Mouse (Mus musculus) kidney, postnatal 25 days (tissue): ENCODE data around the gene Bche.
A peak's percentile ranks its signal among the peaks of the same experiment; 100 is the strongest.

Experiments
- DNase-seq, 2 experiments: peaks; one replicate each; pipeline ENCODE4 v3.0.0; 2021; ENCODE audit warnings: mixed read lengths in 2 of 2

Gene Bche

DNA sequence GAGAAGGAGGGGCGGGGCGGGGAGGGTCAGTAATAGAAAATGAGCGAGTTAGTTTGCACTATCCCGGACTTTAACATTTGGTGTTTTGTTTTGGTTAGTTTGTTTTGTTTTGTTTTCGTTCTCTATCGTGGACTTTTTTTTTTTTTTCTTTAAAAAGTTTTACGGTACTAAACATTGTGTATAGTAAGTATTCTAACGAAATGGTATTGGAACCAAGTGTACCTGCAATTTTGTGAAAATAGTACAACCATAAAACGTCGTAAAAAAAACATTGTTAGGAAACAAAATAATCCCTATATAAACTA lies at the start of gene Bche:
Bche (minus strand) TSS at position 6 of the 305 bp plus-strand sequence.
- DNase-seq = no peak

DNA sequence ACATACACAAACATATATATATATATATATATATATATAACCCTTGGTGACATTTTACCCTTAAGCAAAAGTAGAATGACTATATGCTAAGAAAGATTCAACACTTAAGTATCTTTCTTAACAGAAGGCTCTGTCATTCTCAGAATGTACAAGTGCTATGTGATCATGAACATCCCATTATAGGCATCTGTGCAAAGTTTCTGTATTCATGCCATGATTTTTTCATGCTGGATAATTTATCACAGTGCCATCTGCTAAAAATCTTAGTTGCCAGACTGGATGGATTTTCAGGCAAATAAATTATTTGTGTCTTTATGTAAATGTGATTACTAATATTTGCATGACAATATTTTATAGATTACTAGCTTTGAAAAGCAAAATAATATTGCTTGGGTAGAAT lies 33.8 kb upstream of the Bche start:
- no peak for DNase-seq

DNA sequence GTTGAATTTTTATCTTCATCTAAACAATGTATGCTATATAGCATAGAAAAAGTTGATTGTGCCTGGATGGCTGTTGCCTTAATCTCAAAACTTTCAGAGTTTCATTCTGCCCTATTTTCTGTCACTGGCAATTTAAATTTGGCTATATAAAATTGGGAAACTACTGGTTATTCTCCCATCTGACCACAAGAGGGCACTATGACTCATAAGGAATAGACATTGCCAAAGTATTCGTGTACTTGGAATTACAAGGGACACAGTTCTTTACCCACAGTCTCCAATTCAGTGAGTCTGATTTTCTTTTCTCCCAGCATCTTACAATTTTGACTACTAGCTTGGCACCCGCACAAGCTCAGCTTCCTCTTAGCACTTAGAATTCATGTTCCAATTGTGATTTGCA lies 23.5 kb upstream of the Bche start:
- DNase-seq = no peak

DNA sequence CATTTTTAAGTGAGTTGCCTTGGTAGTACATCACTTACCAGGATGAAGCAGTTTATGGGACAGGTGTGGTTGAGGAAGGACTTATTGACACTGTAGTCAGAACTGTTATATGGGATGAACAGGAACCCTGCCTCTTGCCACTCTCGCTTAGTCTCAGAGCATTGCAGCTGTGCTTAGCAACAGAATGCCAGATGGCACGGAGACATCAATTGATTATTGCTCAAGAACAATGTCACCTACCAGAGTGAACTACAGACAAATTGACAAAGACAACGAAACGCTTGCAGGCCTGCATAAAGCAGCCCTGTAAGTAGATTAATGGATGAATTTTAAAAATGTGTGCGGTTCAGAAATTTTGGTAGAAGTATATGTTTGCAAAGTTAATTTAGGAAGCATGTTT lies 21.3 kb upstream of the Bche start:
- DNase-seq = no peak

DNA sequence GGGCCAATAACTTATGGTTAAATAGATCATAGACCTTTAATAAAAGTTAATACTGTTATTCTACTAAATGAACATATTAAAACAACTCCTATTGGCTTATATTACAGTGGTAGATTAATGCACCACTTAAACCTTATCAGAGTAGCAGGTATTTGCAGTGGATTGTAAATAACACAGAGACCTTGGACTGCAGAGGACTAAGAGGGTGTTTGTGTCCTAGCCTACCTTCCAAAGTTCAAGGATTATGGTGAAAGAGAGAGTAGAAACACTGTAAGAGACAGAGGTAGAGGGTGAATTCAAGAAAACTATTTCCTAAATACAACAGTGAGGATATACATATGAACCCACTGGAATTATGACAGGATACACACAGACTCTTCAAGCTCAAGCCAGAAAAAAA lies 17.5 kb upstream of the Bche start:
- no peak for DNase-seq

DNA sequence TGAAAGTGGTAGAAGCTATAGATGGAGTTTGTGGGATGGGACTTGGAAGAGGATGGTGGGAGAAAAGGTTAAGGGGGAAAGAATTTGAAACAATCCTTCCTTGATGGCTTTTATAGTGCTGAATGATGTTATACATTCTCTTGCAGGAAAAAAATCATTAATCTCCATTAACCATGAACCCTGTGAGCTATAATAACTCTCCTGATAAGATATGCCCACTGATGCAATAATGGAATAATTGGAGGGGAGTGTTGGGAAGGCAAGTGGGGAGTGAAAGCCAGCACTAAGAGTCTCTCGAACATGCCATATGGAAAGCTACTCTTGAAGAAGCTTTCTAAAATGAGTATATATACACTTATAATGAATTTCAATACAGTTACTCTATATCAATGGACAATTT lies 16.7 kb upstream of the Bche start:
- no peak for DNase-seq

DNA sequence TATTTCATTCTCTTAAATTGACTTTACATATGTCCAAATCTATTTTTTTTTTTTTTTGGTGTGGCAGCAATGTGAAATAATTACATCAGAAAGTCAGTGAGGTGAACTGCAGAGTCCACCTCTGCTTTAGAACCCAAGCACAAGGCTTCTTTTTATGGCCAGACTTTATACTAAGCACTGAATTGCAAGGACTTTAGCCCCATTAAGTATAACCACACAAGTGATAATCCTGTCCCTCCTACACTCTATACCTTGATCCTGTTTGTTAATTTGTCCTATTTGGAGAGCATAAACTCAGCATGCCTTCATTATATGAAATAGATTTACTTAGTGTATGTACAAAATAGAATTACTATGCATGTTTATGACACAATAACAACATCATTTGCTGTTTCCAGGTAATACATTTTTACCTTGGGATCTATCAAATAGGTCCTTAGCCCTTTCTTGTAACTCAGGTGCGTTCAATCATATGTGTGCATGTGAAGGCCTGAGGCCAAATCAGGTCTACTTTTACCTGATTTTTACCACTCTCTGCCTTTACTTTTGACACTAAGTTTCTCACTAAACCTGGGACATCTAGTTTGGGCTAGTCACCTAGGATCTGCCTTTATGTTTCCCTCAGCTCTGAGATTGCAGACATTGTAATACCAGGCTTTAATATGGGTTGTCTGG lies 9.5 kb upstream of the Bche start:
- no peak for DNase-seq

DNA sequence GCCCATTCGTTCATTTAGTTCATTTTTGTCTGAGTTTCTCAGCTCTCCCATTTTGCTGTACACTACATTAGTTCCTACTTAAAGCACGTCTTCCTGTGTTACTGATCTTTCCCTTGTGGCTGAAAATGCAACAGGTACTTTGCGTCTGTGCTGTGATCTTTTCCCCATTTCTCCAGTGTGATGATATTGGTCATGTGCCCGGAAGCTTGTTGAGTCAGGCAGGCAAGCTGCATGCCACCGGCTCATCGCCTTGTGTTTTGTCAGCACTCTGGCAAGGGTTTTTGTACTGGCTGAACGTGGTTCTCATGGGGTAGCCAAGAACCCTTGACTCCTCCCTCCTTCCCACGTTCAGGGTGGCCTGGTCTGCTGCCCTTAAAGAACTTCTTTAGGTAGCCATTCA lies 1.7 kb upstream of the Bche start:
- DNase-seq = peak in 1 of 2 experiments; percentile 41

DNA sequence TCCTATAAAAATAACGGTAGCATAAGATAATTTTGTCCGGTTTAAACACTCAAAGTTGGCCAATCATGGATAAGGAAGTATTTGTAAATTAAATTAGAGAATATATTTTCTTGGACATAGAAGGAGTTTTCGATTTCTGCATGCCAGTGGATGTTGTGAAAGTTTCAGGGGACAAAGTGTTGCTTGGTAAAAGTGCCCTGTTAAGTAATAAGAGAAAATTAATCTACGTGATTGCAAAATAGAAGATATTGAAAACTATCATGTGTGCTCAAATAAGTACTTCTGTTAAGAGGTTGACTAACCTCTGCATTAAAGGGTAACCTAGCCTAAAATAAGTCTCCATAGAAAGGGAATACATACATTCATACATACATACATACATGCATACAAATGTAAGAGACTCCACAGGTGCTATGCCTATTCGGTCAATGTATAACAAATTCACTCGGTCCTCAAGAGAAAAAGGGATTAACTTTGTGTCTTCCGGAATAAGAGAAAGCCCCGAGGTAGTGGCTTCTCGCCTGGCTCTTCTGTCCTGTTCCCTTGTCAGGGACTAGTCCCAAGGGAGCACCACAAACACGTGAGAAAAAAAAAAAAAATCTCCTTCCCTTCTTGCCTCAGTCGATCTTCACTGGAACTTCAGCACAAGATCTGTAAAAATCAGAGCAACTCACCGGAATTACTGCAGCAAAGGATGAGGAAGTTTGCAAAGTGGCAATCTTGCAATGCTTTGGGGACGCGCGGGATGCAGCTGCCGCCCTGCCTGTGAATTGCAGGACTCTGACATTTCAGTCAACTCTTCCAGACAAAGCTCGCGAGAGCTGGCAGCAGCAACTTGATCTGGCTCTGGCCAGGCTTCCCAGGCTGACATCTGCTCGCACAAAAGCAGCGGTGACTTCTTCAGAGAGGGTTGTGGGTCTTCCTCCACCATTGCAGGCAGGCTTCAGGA lies 480 bp downstream of the Bche start:
- peak; percentile 39 to 75 for DNase-seq

DNA sequence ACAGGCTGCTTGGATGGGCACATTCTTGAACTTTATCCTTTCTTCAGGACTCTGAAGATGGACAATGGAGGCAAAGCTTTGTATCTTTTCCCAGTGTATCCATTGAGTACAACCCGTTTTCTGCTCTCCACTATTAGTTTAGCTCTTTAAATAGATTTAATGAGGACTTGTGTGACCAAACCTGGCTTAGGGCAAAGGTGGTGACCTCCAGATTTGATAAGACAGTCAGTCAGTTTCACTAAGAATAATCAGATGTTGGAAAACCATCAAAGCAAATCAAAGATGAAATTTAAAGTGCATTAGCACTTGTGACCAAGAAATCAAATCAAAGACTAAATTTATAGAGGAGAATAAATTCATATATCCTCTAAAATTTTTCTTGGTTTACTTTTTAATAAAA lies 1.7 kb downstream of the Bche start:
- no peak for DNase-seq

DNA sequence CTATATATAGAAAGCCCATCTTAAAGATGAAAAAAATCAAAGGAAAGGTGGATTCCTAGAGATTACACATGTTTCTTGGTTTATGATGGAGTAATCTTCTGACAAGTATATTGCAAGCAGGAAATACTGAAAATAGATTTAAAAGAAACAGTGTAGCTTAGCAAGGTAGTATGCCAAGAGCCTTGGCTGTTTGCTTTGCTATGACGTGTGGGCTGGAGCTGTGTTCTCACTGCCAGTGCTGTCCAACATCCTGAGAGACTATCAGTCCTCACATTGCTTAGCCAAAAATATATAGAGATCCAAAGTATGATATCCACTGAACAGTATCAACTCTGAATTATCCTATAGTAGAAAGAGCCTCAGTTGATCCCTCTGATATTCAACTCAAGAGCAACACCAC lies 9.3 kb downstream of the Bche start:
- no peak for DNase-seq

DNA sequence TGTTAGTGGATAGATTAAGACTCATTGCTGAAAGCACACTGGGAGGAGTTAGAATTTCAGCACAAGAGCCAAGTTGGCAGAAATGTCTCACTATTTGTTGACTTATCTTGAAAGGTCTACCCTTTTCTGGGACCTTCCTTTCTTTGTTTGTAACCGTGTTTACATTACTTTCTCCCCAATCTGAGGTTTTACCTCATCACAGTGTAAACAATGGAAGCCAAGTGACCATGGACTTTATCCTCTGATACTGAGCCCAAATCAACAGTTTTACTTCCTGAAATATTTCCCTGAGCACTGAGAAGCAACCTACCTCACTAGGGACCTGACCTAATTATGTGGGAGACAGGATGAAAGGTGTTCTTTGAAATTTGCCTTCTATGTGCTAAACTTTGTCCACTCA lies 34.9 kb downstream of the Bche start:
- DNase-seq = no peak

DNA sequence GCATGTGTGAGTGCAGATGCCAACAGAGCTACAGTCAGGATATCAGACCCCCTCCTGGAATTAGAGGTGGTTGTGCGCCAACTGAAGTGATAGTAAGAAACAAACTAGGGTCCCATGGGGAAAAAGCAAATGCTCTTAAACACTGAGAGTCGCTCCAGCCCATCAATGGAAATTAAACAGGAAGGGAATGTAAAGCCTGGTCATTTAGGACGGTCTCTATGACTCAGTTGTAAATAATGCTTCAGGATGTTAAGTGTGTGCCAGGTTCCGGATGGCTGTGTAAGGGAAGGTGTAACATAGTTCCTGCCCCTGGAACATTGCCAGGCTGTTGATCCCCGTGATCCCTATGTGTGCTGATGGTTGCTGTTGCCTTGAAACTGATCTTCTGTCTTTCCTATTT lies 40.0 kb downstream of the Bche start:
- no peak for DNase-seq

DNA sequence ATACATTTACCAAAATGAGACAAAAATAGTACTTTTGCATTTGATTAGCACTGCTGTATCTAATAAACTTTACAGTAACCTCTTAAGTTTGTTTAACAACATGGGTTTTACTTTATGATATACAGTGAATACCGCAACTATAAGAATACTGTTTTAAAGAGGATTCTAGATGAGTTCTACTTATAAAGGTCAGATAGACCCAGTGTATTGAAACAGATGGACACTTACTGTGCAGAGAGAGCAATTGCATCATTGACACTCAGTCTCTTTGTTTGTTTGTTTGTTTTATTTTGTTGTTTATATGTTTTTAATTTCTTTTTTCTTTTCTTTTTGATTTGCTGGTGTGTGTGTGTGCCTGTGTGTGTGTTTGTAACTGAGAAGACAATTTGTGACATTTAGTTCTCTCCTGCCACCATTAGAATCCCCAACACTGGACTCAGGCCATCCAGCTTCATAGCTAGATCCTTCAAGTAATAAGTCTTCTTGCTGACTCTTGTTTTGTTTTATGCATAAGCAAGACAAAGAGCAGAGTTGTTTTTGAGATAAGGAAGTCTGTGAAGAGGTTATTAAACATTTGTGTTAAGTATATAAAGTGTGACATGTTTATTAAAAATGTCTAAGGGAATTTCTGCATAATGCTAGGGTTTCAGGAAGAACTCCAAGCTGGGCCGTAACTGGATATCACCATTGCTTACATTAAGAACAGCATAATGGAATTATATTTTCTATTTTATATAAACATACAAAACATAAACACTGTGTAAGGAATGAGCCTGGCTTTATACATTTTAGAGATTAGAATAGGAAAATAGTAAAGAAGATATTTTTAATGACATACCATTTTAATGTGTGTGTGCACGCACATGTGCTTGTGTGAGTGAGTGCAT lies 40.7 kb downstream of the Bche start:
- no peak for DNase-seq

DNA sequence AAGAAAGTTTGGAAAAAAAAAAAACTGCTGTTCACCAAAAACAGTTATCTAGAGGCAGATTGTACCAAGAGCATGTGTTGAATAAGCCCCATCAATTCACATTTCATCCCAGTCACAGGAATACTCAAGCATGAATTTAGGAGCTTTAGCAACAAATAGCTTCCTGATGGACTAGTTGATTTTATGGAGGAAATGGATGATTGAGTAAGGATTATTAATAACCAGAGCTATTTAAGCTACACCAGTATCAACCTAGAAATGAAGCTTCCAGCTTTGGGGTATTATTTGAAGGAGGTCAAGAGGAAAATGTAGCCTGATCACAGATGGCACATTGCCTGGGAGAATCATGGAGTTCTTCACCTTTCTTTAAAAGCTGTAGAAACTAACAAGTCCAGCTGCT lies 57.9 kb downstream of the Bche start:
- DNase-seq = no peak

DNA sequence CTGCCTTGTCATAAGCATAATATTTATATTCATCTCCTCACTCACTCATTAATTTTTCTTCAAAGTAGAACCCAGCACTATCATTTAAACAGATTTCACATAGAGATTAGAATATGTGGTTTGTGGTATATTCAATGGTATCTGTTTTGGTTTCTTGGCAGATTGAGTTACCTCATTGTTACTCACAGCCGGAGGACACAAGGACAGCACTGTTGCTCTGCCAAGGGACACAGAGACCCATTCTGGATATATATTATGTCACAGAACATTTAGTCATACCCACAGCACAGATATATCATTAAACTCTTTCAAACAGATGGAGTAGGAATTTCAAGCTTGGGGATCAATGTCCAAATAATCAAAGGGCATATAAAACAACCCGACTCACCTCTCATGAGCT lies 61.2 kb downstream of the Bche start:
- DNase-seq = no peak

DNA sequence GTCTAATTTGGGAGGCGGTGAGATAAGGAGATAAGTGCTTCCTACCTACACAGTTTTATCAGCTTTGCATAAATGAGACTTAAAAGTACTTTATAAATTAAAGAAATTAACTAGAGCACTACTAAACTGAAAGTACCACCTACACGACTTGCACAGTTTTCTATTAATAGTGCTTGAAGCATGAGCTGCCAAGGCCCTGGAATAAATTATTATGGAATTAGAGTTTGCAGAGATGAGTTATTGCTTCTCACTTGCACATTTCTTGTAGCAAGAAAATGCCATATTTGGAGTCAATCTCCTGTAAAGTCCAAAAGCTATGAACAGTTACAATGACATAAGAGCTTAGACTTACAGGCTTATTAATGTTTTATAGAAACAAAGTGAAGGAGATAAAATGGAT lies 96.8 kb downstream of the Bche start:
- no peak for DNase-seq

DNA sequence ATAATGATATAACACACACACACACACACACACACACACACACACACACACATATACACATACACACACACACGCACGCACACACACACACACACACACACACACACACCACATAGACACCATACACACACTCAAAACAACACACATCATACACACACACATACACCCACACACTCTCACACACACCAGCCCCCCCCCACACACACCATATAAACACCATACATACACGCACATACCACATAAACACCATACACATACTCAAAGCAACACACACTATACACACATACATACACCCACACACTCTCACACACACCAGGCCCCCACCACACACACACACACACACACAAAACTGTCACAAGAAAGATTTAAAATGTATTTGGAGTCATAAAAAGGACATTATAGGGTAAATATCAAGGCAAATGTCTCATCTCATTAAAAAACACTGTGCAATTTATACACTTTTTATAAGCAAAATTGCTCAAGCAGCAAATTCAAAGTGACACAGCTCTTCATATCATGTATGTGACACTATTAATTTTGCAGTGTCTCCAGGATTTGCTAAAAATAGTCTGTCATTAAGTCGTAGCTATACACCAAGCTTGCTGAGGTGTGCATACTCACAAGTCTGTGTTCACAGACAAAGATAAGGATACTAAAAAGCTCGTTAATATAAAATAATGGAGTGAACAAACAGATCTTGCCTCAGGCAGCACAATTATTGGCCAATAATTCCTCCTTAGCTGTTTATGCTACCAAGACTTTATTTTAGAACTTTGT lies 116.3 kb downstream of the Bche start:
- no peak for DNase-seq
